Mouse (Mus musculus) heart, postnatal 4 days (tissue): ENCODE data around the gene Gm6502. TPM values are rescaled to one million over a fixed set of nuclear protein-coding genes. Genes with fewer than 3 reads are reported as not detected.
"Not testable (repeated sequence)": the region's sequence is repeated elsewhere in the genome, so short reads cannot be mapped to it uniquely, and the experiment has no call there.

Source experiments
- DNase-seq: peaks from one replicate; pipeline ENCODE4 v3.0.0; 2021
- total RNA-seq, 2 experiments: library from RNA; stranded (reverse); gene quantifications; 2 replicates each; pipeline ENCODE4 v1.2.3; 2021

Gm6502 gene
- total RNA-seq: not detected

GRCm38 (mm10) chr5:94314135-94314534 lies at the start of gene Gm6502:
Gene Gm6502, plus strand, starts transcription at chr5:94314435.
- not testable (repeated sequence) for DNase-seq

- not testable (repeated sequence) for DNase-seq
Observed at GRCm38 (mm10) chr5:94306696-94307095, 7.5 kb upstream of the Gm6502 start, which contains the start of gene A430089I19Rik. Gene A430089I19Rik, minus strand, starts transcription at chr5:94306796.

GRCm38 (mm10) chr5:94339449-94339848 lies 25.2 kb downstream of the Gm6502 start, which contains the start of gene AA792892:
Gene AA792892, plus strand, starts transcription at chr5:94339749.
- DNase-seq: not testable (repeated sequence)

Other genes with a start within 250 kb of the Gm6502 start
- not detected for gene BC061212, start 243.9 kb upstream of the Gm6502 start, total RNA-seq
- gene Gm6351, start 238.1 kb upstream of the Gm6502 start, total RNA-seq: not detected
- not detected for gene Gm3106, start 96.4 kb upstream of the Gm6502 start, total RNA-seq
- gene A430089I19Rik, start 7.6 kb upstream of the Gm6502 start, total RNA-seq: not detected
- gene AA792892, start 25.3 kb downstream of the Gm6502 start, total RNA-seq: not detected
- not detected for gene Gm7682, start 131.3 kb downstream of the Gm6502 start, total RNA-seq
- gene Gm3139, start 211.9 kb downstream of the Gm6502 start, total RNA-seq: not detected